Mouse (Mus musculus) neural tube, embryonic 14.5 days (tissue): ENCODE data around the gene Emc9. TPM values are rescaled to one million over a fixed set of nuclear protein-coding genes. Genes with fewer than 3 reads are reported as not detected.

Source experiments
- ATAC-seq: fragments of 200-750 bp; cut with Nextera tagmentation; 2 replicates; pipeline ENCODE4 v1.8.0; 2017; ENCODE audit warnings: low read depth, mild to moderate bottlenecking, moderate TSS enrichment, moderate library complexity
- H3K27ac ChIP-seq: fragments of 300-500 bp; sonication (generic); 2 replicates; pipeline ENCODE4 v1.5.1; 2014; ENCODE audit warnings: low read depth, mild to moderate bottlenecking, control low read depth, low read length, moderate library complexity, mixed read lengths
- H3K27me3 ChIP-seq: fragments of 300-500 bp; sonication (generic); 2 replicates; pipeline ENCODE4 v1.6.1; 2014; ENCODE audit warnings: low read length; ENCODE audit not compliant: control insufficient read depth, insufficient read depth
- H3K36me3 ChIP-seq: fragments of 300-500 bp; sonication (generic); 2 replicates; pipeline ENCODE4 v1.6.1; 2014; ENCODE audit warnings: low read length, mixed read lengths; ENCODE audit not compliant: control insufficient read depth, insufficient read depth
- H3K4me1 ChIP-seq: fragments of 300-500 bp; sonication (generic); 2 replicates; pipeline ENCODE4 v1.6.1; 2014; ENCODE audit warnings: low read length; ENCODE audit not compliant: control insufficient read depth, insufficient read depth
- H3K4me2 ChIP-seq: fragments of 300-500 bp; sonication (generic); 2 replicates; pipeline ENCODE4 v1.6.1; 2014; ENCODE audit warnings: mild to moderate bottlenecking, low read depth, low read length, control low read depth
- H3K4me3 ChIP-seq: fragments of 300-500 bp; sonication (generic); 2 replicates; pipeline ENCODE4 v1.5.1; 2014; ENCODE audit warnings: low read depth, low read length, control low read depth, mixed read lengths
- H3K9ac ChIP-seq: fragments of 300-500 bp; sonication (generic); replicated peaks from 2 replicates; pipeline ENCODE4 v1.6.1; 2014; ENCODE audit warnings: low read depth, mild to moderate bottlenecking, control low read depth, low read length, mixed read lengths
- H3K9me3 ChIP-seq: fragments of 300-500 bp; sonication (generic); 2 replicates; pipeline ENCODE4 v1.6.1; 2016; ENCODE audit warnings: low read length; ENCODE audit not compliant: control insufficient read depth
- WGBS: fragments of 180-500 bp; shearing (Covaris S2); extraction: QIAGEN DNeasy Blood & Tissue Kit; methylation state at CpG from one replicate; pipeline ENCODE4 v1.1.7; 2014; 5-methylcytosine and 5-hydroxymethylcytosine counted together
- polyA plus RNA-seq: library from polyadenylated mRNA; unstranded; fragments of >200 nt; fragmentation: Nextera tagmentation; extraction: Ambion mirVana; gene quantifications from 2 replicates; pipeline ENCODE4 v1.2.1, GENCODE M21; 2014

Emc9 gene
- polyA plus RNA-seq, 1 experiment from 2014 or later = 48.8 TPM

- 78% methylated on average over 9 of the region's 9 CpGs for WGBS
- peaks cover 7% of the 10 kb centered on the region; the same call in 1 of the 2 replicates for H3K36me3 ChIP-seq
- H3K27me3 ChIP-seq = no peaks in the 10 kb centered on the region
- H3K4me2 ChIP-seq = no peak overlapping the region
- peaks cover 8% of the 10 kb centered on the region; the same call in 1 of the 2 replicates for H3K4me1 ChIP-seq
- no peaks in the 10 kb centered on the region for H3K9me3 ChIP-seq
- no peak for ATAC-seq
- H3K4me3 ChIP-seq = no peak overlapping the region
- H3K9ac ChIP-seq = no peak overlapping the region
- H3K27ac ChIP-seq = no peak overlapping the region
These were observed 3.0 kb downstream of the Emc9 start for GRCm38 (mm10) chr14:55581981-55582681.

DNA sequence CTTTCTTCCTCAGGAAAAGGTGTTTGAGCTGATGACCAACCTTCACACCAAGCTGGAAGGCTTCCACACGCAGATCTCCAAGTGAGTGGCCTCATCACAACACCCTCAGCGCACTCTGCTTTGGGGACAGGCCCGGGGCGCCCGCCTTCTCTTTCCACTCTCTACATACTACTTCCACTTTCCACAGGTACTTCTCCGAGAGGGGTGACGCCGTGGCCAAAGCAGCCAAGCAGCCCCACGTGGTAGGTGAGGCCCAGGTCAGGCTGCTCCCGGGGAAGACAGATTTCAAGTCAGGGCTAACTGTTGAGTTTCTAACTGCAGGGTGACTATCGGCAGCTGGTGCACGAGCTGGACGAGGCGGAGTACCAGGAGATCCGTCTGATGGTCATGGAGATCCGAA is 4.4 kb downstream of the Emc9 start:
- no peak overlapping the region for H3K4me2 ChIP-seq
- no peak overlapping the region for H3K4me3 ChIP-seq
- peaks cover 7% of the 10 kb centered on the region; the same call in 1 of the 2 replicates for H3K36me3 ChIP-seq
- WGBS = 95% methylated on average over 16 of the region's 16 CpGs
- no peak for ATAC-seq
- no peaks in the 10 kb centered on the region for H3K27me3 ChIP-seq
- H3K4me1 ChIP-seq = peaks cover 8% of the 10 kb centered on the region; the same call in 1 of the 2 replicates
- no peaks in the 10 kb centered on the region for H3K9me3 ChIP-seq
- no peak overlapping the region for H3K27ac ChIP-seq
- no peak overlapping the region for H3K9ac ChIP-seq

DNA sequence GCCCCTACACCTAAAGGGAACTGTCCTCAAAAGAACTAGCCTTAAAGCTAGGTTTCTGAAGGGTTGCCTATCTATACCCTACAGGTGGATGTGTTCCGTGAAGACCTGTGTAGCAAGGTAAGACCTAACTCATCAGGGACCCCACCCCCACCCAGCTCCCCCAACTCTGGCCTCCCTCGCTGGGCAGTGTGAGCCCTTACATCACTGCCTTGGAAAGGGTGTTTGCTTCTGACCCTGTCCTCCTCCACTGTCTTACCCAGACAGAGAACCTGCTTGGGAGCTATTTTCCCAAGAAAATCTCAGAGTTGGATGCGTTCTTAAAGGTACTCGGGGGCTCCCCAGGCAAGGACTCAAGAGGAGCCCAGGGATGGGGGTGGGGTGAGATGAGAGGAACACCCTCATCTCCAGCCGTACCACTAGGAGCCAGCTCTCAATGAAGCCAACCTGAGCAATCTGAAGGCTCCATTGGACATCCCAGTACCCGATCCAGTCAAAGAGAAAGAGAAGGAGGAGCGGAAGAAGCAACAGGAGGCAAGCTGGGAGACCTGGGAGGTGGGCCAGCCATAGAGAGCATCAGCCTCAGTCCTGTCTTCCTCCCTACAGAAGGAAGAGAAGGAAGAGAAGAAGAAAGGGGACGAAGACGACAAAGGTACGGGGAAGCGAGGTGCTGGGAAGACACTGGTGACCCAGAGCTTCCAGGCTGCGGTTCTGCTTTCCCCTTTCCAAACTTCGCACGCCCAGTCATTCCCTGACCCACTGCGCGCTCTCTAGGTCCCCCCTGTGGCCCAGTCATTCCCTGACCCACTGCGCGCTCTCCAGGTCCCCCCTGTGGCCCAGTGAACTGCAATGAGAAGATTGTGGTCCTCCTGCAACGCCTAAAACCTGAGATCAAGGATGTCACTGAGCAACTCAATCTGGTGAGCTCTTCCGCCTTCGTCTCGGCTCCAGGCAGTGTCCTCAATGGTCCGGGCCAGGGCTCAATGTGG is 5.3 kb downstream of the Emc9 start:
- no peak for ATAC-seq
- Histone ChIP-seq H3K4me2 (no peak overlapping the region), H3K27ac (no peak overlapping the region), H3K27me3 (no peaks in the 10 kb centered on the region), H3K36me3 (peaks cover 7% of the 10 kb centered on the region; the same call in 1 of the 2 replicates), H3K9me3 (no peaks in the 10 kb centered on the region), H3K9ac (no peak overlapping the region), H3K4me1 (peaks cover 8% of the 10 kb centered on the region; the same call in 1 of the 2 replicates), H3K4me3 (no peak overlapping the region)
- 89% methylated on average over 23 of the region's 23 CpGs for WGBS

GRCm38 (mm10) chr14:55578668-55579269 is 6.3 kb downstream of the Emc9 start:
- Histone ChIP-seq H3K9me3 (no peaks in the 10 kb centered on the region), H3K27me3 (no peaks in the 10 kb centered on the region), H3K27ac (peak overlapping the region; percentile 91), H3K4me2 (peak overlapping the region; percentile 87), H3K4me3 (peak overlapping the region; percentile 54), H3K36me3 (peaks cover 7% of the 10 kb centered on the region; the same call in 1 of the 2 replicates), H3K4me1 (peaks cover 3% of the 10 kb centered on the region; the same call in 1 of the 2 replicates), H3K9ac (peak overlapping the region; percentile 86)
- WGBS = 35% methylated on average over 6 of the region's 6 CpGs
- no peak; the same call in 1 of the 2 replicates for ATAC-seq

GRCm38 (mm10) chr14:55577871-55578667 is 7.0 kb downstream of the Emc9 start, which contains the start of gene Psme1:
Gene Psme1, plus strand, starts transcription at chr14:55578123.
- WGBS = 0% methylated on average over 21 of the region's 32 CpGs
- ATAC-seq = peak; percentile 94

DNA sequence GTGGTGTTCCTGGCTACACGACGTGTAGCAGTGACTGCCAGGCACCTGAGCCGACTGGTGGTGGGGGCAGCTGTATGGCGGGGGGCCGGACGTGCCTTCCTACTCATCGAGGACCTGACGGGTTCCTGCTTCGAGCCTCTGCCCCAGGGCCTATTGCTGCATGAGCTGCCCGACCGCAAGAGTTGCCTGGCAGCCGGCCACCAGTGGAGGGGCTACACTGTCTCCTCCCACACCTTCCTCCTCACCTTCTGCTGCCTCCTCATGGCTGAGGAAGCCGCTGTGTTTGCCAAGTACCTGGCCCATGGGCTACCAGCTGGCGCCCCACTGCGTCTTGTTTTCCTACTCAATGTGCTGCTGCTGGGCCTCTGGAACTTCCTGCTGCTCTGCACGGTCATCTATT is 8.7 kb downstream of the Emc9 start:
- Histone ChIP-seq H3K36me3 (peaks cover 7% of the 10 kb centered on the region; the same call in 1 of the 2 replicates), H3K4me3 (no peak overlapping the region), H3K9me3 (no peaks in the 10 kb centered on the region), H3K4me1 (peaks cover 3% of the 10 kb centered on the region; the same call in 1 of the 2 replicates), H3K4me2 (no peak overlapping the region), H3K27ac (no peak overlapping the region), H3K27me3 (no peaks in the 10 kb centered on the region), H3K9ac (no peak overlapping the region)
- no peak for ATAC-seq
- WGBS = 84% methylated on average over 16 of the region's 16 CpGs

More at GRCm38 (mm10) chr14:55577871-55578667, 7.0 kb downstream of the Emc9 start, which contains the start of gene Psme1:
- Histone ChIP-seq H3K4me1 (peaks cover 3% of the 10 kb centered on the region; the same call in 1 of the 2 replicates), H3K4me2 (peak within 1 kb of the TSS; percentile 87), H3K27me3 (no peaks in the 10 kb centered on the region), H3K9ac (peak within 1 kb of the TSS; percentile 86), H3K9me3 (no peaks in the 10 kb centered on the region), H3K36me3 (peaks cover 7% of the 10 kb centered on the region; the same call in 1 of the 2 replicates), H3K4me3 (peak within 1 kb of the TSS; percentile 54), H3K27ac (peak within 1 kb of the TSS; percentile 91)

DNA sequence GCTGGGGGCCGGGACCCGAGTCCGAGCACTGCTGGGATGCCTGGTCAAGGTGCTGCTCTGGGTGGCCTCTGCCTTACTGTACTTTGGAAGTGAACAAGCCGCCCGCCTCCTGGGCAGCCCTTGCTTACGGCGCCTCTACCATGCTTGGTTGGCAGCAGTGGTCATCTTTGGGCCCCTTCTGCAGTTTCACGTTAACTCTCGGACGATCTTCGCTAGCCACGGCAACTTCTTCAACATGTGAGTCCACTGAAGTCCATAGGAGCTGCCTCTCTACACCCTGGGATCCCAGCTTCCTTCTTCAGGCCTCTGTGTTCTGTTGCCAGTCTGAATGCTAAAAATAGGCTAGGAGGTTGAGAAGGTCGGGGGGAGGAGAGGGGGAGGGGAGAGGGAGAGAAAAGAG is 9.4 kb downstream of the Emc9 start:
- no peaks in the 10 kb centered on the region for H3K9me3 ChIP-seq
- H3K4me3 ChIP-seq = no peak overlapping the region
- no peak overlapping the region for H3K9ac ChIP-seq
- H3K27me3 ChIP-seq = no peaks in the 10 kb centered on the region
- ATAC-seq = no peak
- 83% methylated on average over 13 of the region's 13 CpGs for WGBS
- no peak overlapping the region for H3K27ac ChIP-seq
- H3K36me3 ChIP-seq = 0 out of 2 replicates have a peak, but pooled peaks cover 3% of the 10 kb centered on the region
- H3K4me2 ChIP-seq = no peak overlapping the region
- H3K4me1 ChIP-seq = peaks cover 3% of the 10 kb centered on the region; the same call in 1 of the 2 replicates

GRCm38 (mm10) chr14:55575302-55575701 is 9.8 kb downstream of the Emc9 start, which contains the start of gene Fitm1:
Gene Fitm1, plus strand, starts transcription at chr14:55575617.
- Histone ChIP-seq H3K27ac (no peak within 1 kb of the TSS), H3K4me1 (peaks cover 3% of the 10 kb centered on the region; the same call in 1 of the 2 replicates), H3K27me3 (no peaks in the 10 kb centered on the region), H3K4me3 (no peak within 1 kb of the TSS), H3K36me3 (no peaks in the 10 kb centered on the region), H3K9me3 (no peaks in the 10 kb centered on the region), H3K9ac (no peak within 1 kb of the TSS), H3K4me2 (no peak within 1 kb of the TSS)
- 75% methylated on average over 8 of the region's 8 CpGs for WGBS
- ATAC-seq = no peak
